Mouse (Mus musculus): ENCODE data around the gene Rnf138rt1. TPM values are rescaled to one million over a fixed set of nuclear protein-coding genes. Genes with fewer than 3 reads are reported as not detected.

The Rnf138rt1 gene
- 0.11 TPM in 1 of 2 replicates, not detected in the other for polyA plus RNA-seq (2015; fragmentation: Nextera tagmentation; extraction: Ambion mirVana)

DNA sequence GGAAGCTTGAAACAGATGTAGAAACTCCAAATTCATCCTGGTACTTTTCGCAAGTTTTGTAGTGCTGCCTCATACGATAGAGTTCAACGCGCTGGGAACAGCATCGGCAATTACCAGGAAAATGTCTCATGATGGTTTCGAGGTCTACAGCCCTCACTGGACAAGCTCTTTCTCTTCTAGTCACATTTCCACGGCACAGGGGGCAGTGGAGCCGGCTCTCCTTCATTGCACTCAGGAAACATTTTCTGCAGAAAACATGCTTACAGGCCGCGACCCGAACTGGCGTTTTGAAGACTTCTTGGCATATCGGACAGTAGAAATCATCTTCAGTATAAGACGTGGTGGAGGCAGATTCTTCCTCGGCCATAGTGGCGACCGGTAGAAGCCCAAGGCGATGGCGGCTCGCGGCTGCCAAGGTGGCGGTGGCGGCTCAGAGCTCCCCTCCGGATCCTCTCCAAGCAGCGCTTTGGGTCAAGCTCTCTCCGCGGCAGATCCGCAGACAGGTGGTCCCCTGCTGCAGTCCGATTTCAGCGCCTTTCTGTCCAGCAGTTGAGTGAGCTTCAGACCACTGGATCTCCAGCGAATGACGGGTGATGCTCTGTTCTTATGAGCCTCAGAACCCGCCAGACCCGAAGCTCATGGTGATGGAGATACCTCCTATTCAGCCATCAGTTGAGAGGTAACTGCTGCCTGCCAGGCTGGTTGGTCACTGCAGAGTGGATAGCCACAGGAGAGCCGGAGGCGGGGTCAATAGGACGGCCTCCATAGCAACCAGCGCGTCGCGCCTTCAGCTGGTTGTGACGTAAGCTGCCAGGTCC lies at the start of gene Rnf138rt1:
Gene Rnf138rt1, minus strand, starts transcription at position 713 of the 818 bp plus-strand sequence.
- ATAC-seq (replicated peaks; ENCODE audit: insufficient number of reproducible peaks, insufficient read depth, low FRiP score, low read depth), result no peak
- WGBS, result 17% methylated on average over 42 of the region's 42 CpGs
- Histone ChIP-seq H3K4me2 (peak within 1 kb of the TSS; percentile 74), H3K9me3 (replicated peaks) (no peaks in the 10 kb centered on the region), H3K27ac (no peak within 1 kb of the TSS), H3K27me3 (no peaks in the 10 kb centered on the region; the same call in 1 of the 2 replicates), H3K4me1 (replicated peaks) (no peaks in the 10 kb centered on the region), H3K9ac (no peak within 1 kb of the TSS), H3K4me3 (peak within 1 kb of the TSS; percentile 42), H3K36me3 (no peaks in the 10 kb centered on the region)

DNA sequence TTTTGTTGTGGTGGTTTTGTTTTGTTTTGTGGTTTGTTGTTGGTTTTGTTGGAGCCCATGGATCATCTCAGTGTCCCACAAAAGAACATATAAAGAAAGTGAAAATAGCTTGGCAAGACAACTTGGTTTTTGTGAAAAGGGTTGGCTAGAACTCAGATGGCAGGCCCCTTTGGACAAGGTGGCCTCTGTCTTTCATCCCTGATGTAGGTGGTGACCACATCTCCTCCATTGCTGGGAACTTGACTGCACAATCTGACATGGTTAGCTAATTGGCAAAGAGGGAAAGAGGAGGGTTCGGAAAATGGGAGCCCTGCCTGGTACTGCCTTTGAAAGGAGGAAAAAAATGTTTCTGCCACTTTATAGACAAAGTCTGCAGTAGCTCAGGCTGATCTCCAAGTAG lies 46.1 kb upstream of the Rnf138rt1 start:
- Histone ChIP-seq H3K4me2 (no peak overlapping the region), H3K36me3 (no peaks in the 10 kb centered on the region), H3K4me1 (replicated peaks) (no peaks in the 10 kb centered on the region), H3K9ac (no peak overlapping the region), H3K27me3 (no peaks in the 10 kb centered on the region), H3K27ac (no peak overlapping the region), H3K4me3 (no peak overlapping the region), H3K9me3 (replicated peaks) (no peaks in the 10 kb centered on the region)
- ATAC-seq (replicated peaks; ENCODE audit: insufficient number of reproducible peaks, insufficient read depth, low FRiP score, low read depth), result no peak
- 45% methylated on average over 1 of the region's 1 CpGs for WGBS

GRCm38 (mm10) chrX:163766290-163766689 lies 5.2 kb upstream of the Rnf138rt1 start:
- Histone ChIP-seq H3K4me1 (replicated peaks) (no peaks in the 10 kb centered on the region), H3K27ac (no peak overlapping the region), H3K4me3 (no peak overlapping the region), H3K9me3 (replicated peaks) (no peaks in the 10 kb centered on the region), H3K27me3 (no peaks in the 10 kb centered on the region; the same call in 1 of the 2 replicates), H3K36me3 (no peaks in the 10 kb centered on the region), H3K9ac (no peak overlapping the region), H3K4me2 (no peak overlapping the region)
- WGBS, result 35% methylated on average over 3 of the region's 3 CpGs
- ATAC-seq (replicated peaks; ENCODE audit: insufficient number of reproducible peaks, insufficient read depth, low FRiP score, low read depth), result no peak

DNA sequence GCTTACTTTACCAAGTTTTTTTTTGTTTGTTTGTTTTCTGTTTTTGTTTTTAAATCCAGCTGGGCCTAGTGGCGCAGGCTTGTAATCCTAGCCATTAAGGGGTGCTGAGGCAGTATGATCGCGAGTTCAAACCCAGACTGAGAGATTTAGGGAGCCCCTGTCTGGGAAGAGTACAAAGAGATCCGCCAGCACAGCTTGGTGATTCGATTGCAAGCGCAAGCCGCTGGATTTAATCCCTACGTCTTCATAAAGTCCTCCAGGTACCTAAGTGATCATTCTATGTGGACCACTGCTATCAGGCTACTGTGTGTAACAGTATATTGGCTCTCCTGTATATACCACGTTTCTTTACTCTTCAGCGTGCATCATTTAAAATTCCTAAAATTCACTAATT lies 303 bp upstream of the Rnf138rt1 start:
- H3K9ac ChIP-seq, result no peak overlapping the region
- no peaks in the 10 kb centered on the region; the same call in 1 of the 2 replicates for H3K27me3 ChIP-seq
- peak overlapping the region; percentile 74 for H3K4me2 ChIP-seq
- H3K36me3 ChIP-seq, result no peaks in the 10 kb centered on the region
- WGBS, result 29% methylated on average over 10 of the region's 10 CpGs
- no peak for ATAC-seq (replicated peaks; ENCODE audit: insufficient number of reproducible peaks, insufficient read depth, low FRiP score, low read depth)
- no peaks in the 10 kb centered on the region for H3K4me1 ChIP-seq (replicated peaks)
- H3K9me3 ChIP-seq (replicated peaks), result no peaks in the 10 kb centered on the region
- H3K27ac ChIP-seq, result no peak overlapping the region
- peak overlapping the region; percentile 42 for H3K4me3 ChIP-seq

DNA sequence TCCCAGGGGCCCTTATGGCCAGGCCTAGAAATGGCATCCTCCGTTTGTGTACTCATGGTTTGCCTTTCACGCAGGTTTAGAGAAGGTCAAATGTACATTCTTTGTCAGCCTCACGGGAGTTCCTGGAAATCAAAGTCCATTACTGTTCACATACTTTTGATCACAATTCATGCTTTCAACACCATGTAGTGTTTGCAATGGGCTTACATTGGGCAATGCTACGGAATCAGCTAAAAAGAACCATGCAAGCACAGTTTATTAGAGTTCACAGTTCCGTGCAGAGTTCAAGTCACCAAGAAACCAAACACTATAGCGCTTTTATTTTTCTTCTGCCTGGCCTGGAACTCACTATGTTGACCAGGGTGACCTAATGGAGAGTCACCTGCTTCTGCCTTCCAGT lies 15.1 kb downstream of the Rnf138rt1 start:
- no peak for ATAC-seq (replicated peaks; ENCODE audit: insufficient number of reproducible peaks, insufficient read depth, low FRiP score, low read depth)
- H3K9ac ChIP-seq, result no peak overlapping the region
- no peaks in the 10 kb centered on the region for H3K9me3 ChIP-seq (replicated peaks)
- no peaks in the 10 kb centered on the region for H3K4me1 ChIP-seq (replicated peaks)
- H3K27ac ChIP-seq, result no peak overlapping the region
- 73% methylated on average over 6 of the region's 6 CpGs for WGBS
- no peak overlapping the region for H3K4me2 ChIP-seq
- H3K27me3 ChIP-seq, result no peaks in the 10 kb centered on the region
- H3K4me3 ChIP-seq, result no peak overlapping the region
- no peaks in the 10 kb centered on the region for H3K36me3 ChIP-seq

DNA sequence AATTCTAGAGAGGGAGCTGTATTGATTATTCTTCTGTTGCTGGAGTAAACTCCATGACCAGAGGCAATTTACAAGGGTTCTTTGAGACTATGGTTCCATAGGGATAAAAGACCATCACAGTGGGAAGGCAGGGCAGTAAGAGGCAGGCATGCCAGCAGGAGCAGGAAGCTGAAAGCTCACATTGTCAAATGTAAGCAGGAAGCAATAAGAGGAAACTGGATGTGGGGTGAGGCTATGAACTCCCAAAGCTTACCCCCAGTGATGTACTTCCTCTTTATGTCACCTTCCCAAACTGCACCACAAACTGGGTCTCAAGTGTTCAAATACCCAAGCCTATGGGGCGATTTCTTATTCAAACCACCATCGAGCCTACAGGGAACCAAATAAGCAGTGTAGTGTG lies 17.2 kb downstream of the Rnf138rt1 start:
- no peak overlapping the region for H3K27ac ChIP-seq
- H3K4me2 ChIP-seq, result no peak overlapping the region
- no peaks in the 10 kb centered on the region for H3K27me3 ChIP-seq
- 75% methylated on average over 2 of the region's 2 CpGs for WGBS
- H3K4me3 ChIP-seq, result no peak overlapping the region
- H3K9me3 ChIP-seq (replicated peaks), result no peaks in the 10 kb centered on the region
- H3K4me1 ChIP-seq (replicated peaks), result no peaks in the 10 kb centered on the region
- ATAC-seq (replicated peaks; ENCODE audit: insufficient number of reproducible peaks, insufficient read depth, low FRiP score, low read depth), result no peak
- no peaks in the 10 kb centered on the region for H3K36me3 ChIP-seq
- no peak overlapping the region for H3K9ac ChIP-seq

GRCm38 (mm10) chrX:163738904-163739303 lies 22.2 kb downstream of the Rnf138rt1 start:
- Histone ChIP-seq H3K27me3 (no peaks in the 10 kb centered on the region), H3K4me3 (no peak overlapping the region), H3K9ac (no peak overlapping the region), H3K4me2 (no peak overlapping the region), H3K4me1 (replicated peaks) (no peaks in the 10 kb centered on the region), H3K9me3 (replicated peaks) (no peaks in the 10 kb centered on the region), H3K27ac (no peak overlapping the region), H3K36me3 (no peaks in the 10 kb centered on the region)
- ATAC-seq (replicated peaks; ENCODE audit: insufficient number of reproducible peaks, insufficient read depth, low FRiP score, low read depth), result no peak
- WGBS, result 19% methylated on average over 1 of the region's 1 CpGs

- WGBS, result 81% methylated on average over 1 of the region's 1 CpGs
These were observed 27.0 kb downstream of the Rnf138rt1 start for GRCm38 (mm10) chrX:163734145-163734544.

GRCm38 (mm10) chrX:163723630-163724029 lies 37.5 kb downstream of the Rnf138rt1 start:
- no peak overlapping the region for H3K4me3 ChIP-seq
- H3K4me1 ChIP-seq (replicated peaks), result no peaks in the 10 kb centered on the region
- no peaks in the 10 kb centered on the region for H3K27me3 ChIP-seq
- H3K9ac ChIP-seq, result no peak overlapping the region
- no peaks in the 10 kb centered on the region for H3K36me3 ChIP-seq
- no peaks in the 10 kb centered on the region for H3K9me3 ChIP-seq (replicated peaks)
- no peak for ATAC-seq (replicated peaks; ENCODE audit: insufficient number of reproducible peaks, insufficient read depth, low FRiP score, low read depth)
- H3K4me2 ChIP-seq, result no peak overlapping the region
- no peak overlapping the region for H3K27ac ChIP-seq

More at GRCm38 (mm10) chrX:163734145-163734544, 27.0 kb downstream of the Rnf138rt1 start:
- Histone ChIP-seq H3K36me3 (no peaks in the 10 kb centered on the region), H3K4me1 (replicated peaks) (no peaks in the 10 kb centered on the region), H3K4me2 (no peak overlapping the region), H3K4me3 (no peak overlapping the region), H3K27ac (no peak overlapping the region), H3K9ac (no peak overlapping the region), H3K27me3 (no peaks in the 10 kb centered on the region), H3K9me3 (replicated peaks) (no peaks in the 10 kb centered on the region)
- ATAC-seq (replicated peaks; ENCODE audit: insufficient number of reproducible peaks, insufficient read depth, low FRiP score, low read depth), result no peak

GRCm38 (mm10) chrX:163722785-163723577 lies 38.1 kb downstream of the Rnf138rt1 start:
- Histone ChIP-seq H3K27me3 (no peaks in the 10 kb centered on the region), H3K4me3 (no peak overlapping the region), H3K9ac (no peak overlapping the region), H3K4me2 (no peak overlapping the region), H3K27ac (no peak overlapping the region), H3K4me1 (replicated peaks) (no peaks in the 10 kb centered on the region), H3K36me3 (no peaks in the 10 kb centered on the region), H3K9me3 (replicated peaks) (no peaks in the 10 kb centered on the region)
- ATAC-seq (replicated peaks; ENCODE audit: insufficient number of reproducible peaks, insufficient read depth, low FRiP score, low read depth), result no peak
- 53% methylated on average over 12 of the region's 12 CpGs for WGBS

DNA sequence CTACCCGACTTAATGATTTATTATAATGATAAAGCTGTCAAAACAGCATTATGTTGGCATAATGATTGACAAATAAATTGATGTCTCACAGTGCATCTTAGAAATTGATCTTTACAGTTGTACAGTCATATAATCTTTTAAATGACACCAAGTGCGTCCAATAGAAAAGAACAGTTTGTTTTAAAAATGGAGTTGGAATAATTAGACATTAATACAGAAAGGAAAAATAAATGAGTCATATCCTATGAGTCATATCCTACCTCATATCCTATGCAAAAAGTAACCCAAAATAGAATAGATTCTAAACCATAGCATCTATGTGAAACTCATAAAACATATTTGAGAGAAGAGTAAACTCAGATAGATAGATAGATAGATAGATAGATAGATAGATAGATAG lies 40.5 kb downstream of the Rnf138rt1 start:
- no peaks in the 10 kb centered on the region for H3K27me3 ChIP-seq
- no peaks in the 10 kb centered on the region for H3K9me3 ChIP-seq (replicated peaks)
- WGBS, result 37% methylated on average over 2 of the region's 2 CpGs
- no peak overlapping the region for H3K4me2 ChIP-seq
- no peaks in the 10 kb centered on the region for H3K4me1 ChIP-seq (replicated peaks)
- no peaks in the 10 kb centered on the region for H3K36me3 ChIP-seq
- no peak for ATAC-seq (replicated peaks; ENCODE audit: insufficient number of reproducible peaks, insufficient read depth, low FRiP score, low read depth)
- H3K27ac ChIP-seq, result no peak overlapping the region
- H3K4me3 ChIP-seq, result no peak overlapping the region
- H3K9ac ChIP-seq, result no peak overlapping the region
